Mouse (Mus musculus) gastrocnemius, postnatal 25 days (tissue): ENCODE measurements around the gene Olfr735. TPM values are rescaled to one million over a fixed set of nuclear protein-coding genes. Genes with fewer than 3 reads are reported as not detected.

Experiments used
- DNase-seq: peaks from one replicate; pipeline ENCODE4 v3.0.0; 2022
- long read RNA-seq, 2 experiments: library from polyadenylated mRNA; stranded (forward); transcript quantifications; one replicate each; pipeline ENCODE4 v2.0.0; 2021
- total RNA-seq, 2 experiments: library from RNA; stranded (reverse); gene quantifications; 1 replicate in 1 of 2; 2 replicates in 1 of 2; pipeline ENCODE4 v1.2.3; 2021

The Olfr735 gene
- not detected for total RNA-seq
- long read RNA-seq, experiment 1, result 0 reads
- long read RNA-seq, experiment 2, result 0 reads

DNA sequence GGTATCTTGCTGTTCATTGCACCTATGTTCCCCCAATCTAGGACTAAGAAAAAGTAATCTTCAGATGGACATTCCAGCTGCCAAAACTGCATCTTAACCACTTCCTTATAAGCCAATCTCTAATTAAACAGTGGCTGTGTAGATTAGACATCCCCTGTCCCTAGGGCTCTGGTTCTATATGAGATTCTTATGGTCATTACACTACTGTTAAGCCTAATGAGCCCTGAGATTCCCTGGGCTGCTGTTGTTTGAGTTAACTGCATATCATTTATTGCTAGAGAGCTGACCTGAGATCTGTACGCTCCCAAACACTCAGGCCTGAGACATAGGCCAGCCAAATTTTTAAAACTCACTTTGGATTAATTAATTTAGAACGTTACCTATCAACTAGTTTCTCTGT, at the start of gene Olfr735:
Olfr735 (minus strand) TSS at position 77 of the 400 bp plus-strand sequence.
- DNase-seq, result no peak

DNA sequence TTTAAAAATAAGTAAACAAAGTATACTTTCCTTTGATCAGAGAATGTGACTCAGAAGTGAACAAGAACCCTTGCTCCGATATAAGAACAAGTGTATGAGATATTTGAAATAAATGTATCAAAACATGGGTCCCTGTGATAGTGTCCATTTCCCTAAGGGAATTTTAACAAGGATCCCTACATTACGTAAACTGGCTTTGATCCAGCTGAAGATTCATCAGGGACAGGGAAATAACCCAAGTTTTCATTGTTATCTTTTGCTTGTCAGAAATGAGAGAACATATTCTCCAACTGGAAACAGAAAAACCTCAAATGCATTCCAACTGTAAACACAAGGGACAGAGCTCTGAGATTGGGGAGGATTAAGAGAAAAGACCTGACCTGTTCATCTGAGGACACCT, 32.2 kb upstream of the Olfr735 start, which contains the start of gene Olfr736:
Olfr736 (plus strand) TSS at position 301 of the 400 bp plus-strand sequence.
- no peak for DNase-seq

DNA sequence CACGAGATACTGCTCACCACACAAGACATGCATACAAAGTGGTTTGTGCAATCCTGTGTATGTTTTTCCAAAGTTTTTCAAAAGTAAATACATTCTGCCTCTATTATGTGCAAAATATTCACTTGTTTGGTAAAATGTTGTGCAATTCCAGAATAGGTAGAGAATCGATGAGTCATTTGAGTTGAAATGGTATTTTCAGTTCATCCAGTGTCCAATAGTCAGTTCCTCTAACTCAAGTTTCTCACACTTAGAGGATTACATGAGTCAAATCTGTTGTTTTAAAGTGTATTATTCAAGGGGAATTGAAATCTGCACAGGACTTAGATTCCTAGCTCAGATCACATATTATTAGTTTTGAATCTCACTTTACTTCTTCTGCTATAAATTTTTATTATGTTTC, 14.9 kb upstream of the Olfr735 start:
- DNase-seq, result no peak

GRCm38 (mm10) chr14:50360480-50360879, 11.8 kb upstream of the Olfr735 start:
- DNase-seq, result no peak

GRCm38 (mm10) chr14:50357593-50357992, 8.9 kb upstream of the Olfr735 start, which contains the start of gene Tlr11:
Gene Tlr11, plus strand, starts transcription at chr14:50357914.
- DNase-seq, result no peak

DNA sequence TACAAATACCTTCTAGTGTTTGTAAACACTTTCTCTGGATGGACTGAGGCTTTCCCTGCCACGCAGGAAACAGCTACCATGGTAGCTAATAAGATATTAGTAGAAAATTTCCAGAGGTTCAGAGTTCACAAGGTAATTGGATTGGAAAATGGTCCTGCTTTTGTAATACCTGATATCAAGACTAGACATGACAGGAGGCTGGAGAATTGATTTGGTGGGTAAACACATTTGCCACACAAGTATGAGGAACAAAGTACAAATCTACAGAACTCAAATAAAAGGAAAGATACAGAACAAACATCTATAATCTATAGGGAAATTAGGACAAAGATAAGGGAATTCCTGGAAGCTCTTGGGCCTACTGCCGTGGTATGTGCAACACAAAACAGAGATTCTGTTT, 8.1 kb upstream of the Olfr735 start:
- no peak for DNase-seq

DNA sequence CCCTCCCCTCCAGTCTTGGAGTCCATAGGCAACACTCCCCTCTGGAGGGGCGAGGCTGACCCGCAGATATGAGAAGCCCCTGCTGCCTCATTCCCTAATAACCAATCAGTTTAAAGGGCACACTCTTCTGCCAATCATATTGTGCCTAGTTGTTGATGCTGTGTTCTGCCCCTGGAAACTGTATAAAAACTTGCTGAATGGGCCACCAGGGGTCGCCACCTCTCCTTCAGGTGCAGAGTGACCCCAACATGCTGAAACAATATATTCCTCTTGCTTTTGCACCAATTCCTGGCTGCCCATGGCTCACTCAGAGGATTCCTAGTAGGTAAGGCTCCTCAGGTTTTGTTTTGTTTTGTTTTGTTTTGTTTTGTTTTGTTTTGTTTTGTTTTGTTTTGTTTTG, 3.8 kb upstream of the Olfr735 start:
- DNase-seq, result no peak

DNA sequence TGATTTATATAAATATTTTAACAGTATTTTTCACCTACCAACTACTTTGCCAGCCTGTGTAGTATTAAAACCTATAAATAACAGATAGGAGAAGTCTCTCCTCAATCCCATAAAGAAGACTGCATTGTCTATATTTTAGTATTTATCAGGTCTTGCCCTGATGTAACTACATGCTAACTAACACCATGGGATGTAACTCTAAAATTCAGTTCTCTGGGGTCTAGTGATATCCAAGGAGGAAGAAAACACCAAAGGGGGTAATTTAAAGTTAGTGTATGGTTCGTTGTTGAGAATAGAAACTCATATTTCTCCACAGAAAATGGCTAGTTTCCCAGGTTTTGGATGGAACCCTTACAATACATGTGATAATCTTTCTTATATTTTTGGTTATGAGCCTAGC, 22.0 kb downstream of the Olfr735 start, which contains the start of gene Olfr734:
Olfr734 (minus strand) TSS at position 101 of the 400 bp plus-strand sequence.
- no peak for DNase-seq

- no peak for DNase-seq
These were observed 47.2 kb downstream of the Olfr735 start, which contains the start of gene Olfr733 for GRCm38 (mm10) chr14:50301422-50301821. Gene Olfr733, minus strand, starts transcription at chr14:50301522.

Other genes with a start within 250 kb of the Olfr735 start
- gene Olfr727, start 225.7 kb downstream of the Olfr735 start, total RNA-seq, result not detected
- not detected for gene Olfr728, start 206.2 kb downstream of the Olfr735 start, total RNA-seq
- not detected for gene Olfr729, start 196.0 kb downstream of the Olfr735 start, total RNA-seq
- not detected for gene Olfr730, start 160.7 kb downstream of the Olfr735 start, total RNA-seq
- gene Olfr731, start 107.0 kb downstream of the Olfr735 start, total RNA-seq, result not detected
- gene Olfr732, start 64.7 kb downstream of the Olfr735 start, total RNA-seq, result not detected
- not detected for gene Olfr733, start 47.4 kb downstream of the Olfr735 start, total RNA-seq
- not detected for gene Olfr734, start 22.1 kb downstream of the Olfr735 start, total RNA-seq
- gene Tlr11, start 9.0 kb upstream of the Olfr735 start, total RNA-seq, result not detected
- not detected for gene Olfr736, start 32.3 kb upstream of the Olfr735 start, total RNA-seq
- gene Olfr738, start 58.7 kb upstream of the Olfr735 start, total RNA-seq, result not detected
- not detected for gene Olfr739, start 69.8 kb upstream of the Olfr735 start, total RNA-seq
- gene Olfr740, start 96.7 kb upstream of the Olfr735 start, total RNA-seq, result not detected
- gene Olfr741, start 123.9 kb upstream of the Olfr735 start, total RNA-seq, result not detected
- gene Olfr742, start 154.7 kb upstream of the Olfr735 start, total RNA-seq, result not detected
- gene Olfr743, start 173.0 kb upstream of the Olfr735 start, total RNA-seq, result not detected